Mouse (Mus musculus) left cerebral cortex, adult 11 months (tissue): Measurements from ENCODE around the gene Spata18.

Experiments used
- DNase-seq: peaks from one replicate; pipeline ENCODE4 v3.0.0; 2022; ENCODE audit warnings: low spot score

Gene Spata18

DNA sequence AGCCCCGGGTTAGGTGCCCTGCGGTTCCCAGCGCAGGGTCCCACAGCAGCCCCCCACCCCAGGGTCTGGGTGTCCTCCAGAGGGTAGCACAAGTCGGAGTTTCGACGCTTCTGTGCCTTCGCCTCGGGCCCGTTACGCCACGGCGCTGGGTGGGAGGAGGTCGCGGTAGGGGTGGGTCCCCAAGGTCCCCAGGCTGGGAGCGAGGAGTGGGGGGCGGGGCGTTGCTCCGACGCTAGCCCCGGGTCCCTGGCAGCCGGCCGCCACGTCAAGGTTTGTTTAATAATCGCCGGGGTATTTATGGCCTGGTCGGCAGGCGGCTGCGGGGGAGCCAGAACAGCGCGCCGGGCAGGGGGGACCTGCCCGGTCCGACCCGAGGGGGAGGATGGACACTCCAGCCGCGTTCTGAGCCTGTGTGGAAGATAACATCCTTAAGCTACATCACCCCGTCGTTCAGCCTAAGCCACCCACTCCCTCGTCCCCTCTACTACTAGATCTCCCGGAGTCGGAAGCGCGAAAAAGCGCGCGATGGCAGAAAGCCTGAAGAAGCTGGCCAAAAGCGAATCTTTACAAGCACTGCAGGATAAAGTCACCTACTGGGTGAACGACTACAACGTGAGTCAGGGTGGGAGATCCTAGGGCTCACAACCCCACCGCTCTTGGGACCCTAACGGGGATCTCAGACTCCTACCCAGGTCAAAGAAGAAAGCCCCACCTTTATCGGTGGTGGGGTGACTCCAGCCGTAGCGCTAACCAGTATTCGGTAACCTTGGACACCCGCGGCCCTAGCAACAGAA, at the start of gene Spata18:
Spata18 (plus strand) TSS at position 319 of the 794 bp plus-strand sequence.
- DNase-seq: no peak

- no peak for DNase-seq
Measured at GRCm38 (mm10) chr5:73602865-73603264, 48.3 kb upstream of the Spata18 start.

DNA sequence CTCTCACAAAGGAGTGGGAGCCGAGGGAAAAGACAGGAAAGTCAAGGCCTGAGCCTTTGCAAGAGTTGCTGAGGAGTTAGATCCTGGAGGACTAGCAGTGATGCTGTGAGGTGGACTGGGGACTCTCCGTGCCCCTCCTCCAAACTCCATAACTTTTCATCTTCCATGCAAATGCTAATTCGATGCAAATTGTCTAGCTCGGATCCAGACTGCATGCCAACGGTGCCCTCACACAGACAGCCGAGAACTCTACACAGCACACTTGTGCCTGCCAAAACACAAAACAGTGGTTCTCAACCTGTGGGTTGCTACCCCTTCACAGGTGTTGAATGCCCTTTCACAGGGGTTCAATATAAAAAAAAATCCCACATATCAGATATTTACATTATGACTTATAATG, 46.6 kb upstream of the Spata18 start:
- no peak for DNase-seq

DNA sequence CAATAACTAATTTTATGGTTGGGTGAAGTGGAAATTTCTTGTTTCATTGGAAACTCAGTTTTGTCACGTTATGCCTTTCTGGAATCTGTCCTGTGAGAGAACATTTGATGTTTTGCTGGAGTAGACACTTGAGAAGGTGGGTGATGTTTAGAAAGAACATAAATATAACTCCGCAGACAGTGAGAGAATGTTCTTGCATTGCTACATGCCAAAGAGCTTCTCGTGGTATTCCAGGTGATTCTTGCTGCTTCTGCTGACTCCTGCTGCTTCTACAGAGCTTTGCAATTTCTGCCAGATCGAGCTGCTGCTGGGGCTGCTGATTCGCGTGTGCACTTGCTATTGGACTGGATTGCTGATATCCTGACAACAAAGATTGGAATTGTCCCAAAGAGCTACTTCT, 46.2 kb upstream of the Spata18 start:
- DNase-seq: no peak

- no peak for DNase-seq
Measured at GRCm38 (mm10) chr5:73611071-73611470, 40.1 kb upstream of the Spata18 start.

GRCm38 (mm10) chr5:73613296-73613695, 37.9 kb upstream of the Spata18 start:
- no peak for DNase-seq

- no peak for DNase-seq
Measured at GRCm38 (mm10) chr5:73615211-73615610, 36.0 kb upstream of the Spata18 start.

DNA sequence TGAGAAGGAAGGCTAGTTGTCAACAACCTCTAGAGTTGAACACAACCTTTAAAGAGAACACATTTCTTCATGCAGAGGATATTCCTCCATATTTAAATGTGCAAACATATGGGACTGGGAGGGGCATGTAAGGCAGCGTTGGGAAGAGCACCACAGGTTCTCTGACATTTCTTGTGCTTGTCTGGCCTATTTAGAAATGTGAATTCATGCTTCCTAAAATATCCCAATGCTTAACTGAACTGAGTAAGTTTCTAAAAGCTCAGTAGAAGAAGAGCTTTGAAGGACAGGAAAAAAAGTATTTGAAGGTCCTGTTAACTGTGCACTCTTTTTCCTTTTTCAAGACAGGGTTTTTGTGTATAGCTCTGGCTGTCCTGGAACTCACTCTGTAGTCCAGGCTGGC, 32.2 kb upstream of the Spata18 start:
- DNase-seq: no peak

- DNase-seq: no peak
Measured at GRCm38 (mm10) chr5:73625505-73625904, 25.7 kb upstream of the Spata18 start.

DNA sequence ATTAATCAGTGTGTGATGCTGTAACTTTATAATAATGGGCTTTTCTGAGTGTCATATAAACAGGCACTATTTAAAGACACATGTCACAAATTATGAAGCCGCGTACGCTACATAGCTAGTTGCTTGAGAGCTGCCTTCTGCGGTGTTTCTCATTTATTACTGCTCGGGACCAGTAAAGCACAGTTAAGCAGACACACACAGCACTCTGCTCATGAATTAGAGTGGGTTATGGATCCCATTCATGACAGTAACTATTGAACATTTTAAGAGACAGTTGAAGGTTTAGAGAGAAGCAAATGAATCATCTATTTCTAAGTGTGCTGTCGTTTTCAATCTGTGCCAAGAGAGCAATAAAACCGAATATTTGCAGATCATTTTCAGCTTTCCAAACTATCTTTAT, 24.3 kb upstream of the Spata18 start:
- DNase-seq: no peak

DNA sequence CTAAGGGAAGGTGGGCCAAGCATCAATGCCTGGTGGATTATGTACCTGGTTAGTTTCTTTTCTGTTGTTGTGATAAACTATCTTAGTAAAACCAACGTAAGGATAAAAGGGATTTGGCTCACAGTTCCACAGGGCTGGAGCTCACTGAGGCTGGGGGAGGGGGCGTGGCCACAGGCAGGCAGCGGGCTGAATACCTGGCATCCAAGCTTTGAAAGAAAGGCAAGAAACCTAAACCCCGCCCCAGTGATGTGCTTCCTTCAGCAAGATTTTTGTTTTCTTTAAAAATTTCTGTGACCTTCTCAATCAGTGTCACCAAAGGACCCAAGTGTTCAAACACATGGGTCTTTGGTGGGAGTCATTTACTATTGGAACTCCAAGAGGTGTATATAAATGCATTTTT, 23.6 kb upstream of the Spata18 start:
- no peak for DNase-seq

GRCm38 (mm10) chr5:73627991-73628390, 23.2 kb upstream of the Spata18 start:
- no peak for DNase-seq

DNA sequence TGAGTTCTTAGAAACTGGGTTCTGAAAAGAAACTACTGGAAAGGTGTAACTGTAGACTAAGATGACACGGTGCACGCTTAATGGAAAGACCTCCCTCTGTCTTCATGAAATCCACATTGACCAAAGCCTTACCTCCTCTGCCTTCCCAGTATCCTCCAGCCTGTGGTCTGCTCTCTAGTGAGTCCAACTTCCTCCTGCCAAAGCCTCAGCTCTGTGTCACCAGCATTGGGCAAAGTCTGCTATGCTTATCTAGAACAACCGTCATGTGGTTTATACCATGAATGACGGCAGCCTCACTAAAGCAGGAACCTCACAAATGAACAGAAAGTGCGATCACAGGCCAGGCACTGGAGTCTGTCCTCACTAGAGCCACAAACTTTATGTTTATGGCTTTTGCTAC, 21.0 kb upstream of the Spata18 start:
- no peak for DNase-seq

DNA sequence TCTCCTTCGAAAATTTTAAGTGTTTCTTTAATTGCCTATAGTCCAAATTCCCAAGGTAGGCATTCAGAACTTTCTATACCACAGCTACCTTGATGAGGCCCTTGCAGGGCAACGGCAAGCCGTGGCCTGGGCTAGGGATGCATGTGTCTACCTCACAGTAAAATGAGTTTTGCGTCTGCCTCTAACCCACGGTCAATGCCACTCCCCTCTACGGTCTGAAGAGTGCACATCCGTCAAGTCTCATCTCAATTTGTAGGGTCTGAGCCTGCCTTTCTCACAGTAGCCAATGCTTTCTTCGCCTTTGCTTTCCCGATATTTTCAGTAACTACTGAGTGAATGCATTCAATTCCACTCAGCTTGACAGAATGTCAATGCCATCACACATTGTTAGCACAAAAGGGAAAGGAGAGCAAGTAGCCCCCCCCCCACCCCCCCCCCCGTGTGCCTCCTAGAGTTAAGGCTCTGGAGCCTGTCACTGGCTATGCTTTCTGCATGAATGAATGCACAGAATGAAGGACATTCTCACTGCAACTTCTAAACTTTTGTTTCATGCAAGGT, 20.1 kb upstream of the Spata18 start:
- DNase-seq: no peak

DNA sequence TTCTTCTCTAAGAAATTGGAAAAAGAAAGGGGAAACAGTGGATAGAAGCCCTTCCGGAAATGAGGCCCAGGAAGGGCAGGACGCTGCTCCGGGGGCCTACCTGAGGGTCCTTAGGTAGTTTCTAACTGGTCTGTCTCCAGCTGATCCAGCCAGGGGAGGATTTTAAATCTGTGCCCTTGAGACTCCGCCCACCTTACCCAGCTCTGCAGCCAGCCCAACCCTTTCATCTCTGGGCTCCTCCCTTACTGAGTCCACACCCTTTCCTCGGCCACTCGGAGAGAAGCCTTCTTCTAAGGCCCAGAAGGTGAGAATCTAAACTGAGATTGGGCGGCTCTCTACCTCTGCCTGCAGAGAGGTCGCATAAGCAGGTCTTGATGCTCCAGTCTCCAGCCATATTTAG, 18.9 kb upstream of the Spata18 start, which contains the start of gene Lrrc66:
Lrrc66 (minus strand) TSS at position 236 of the 400 bp plus-strand sequence.
- no peak for DNase-seq

DNA sequence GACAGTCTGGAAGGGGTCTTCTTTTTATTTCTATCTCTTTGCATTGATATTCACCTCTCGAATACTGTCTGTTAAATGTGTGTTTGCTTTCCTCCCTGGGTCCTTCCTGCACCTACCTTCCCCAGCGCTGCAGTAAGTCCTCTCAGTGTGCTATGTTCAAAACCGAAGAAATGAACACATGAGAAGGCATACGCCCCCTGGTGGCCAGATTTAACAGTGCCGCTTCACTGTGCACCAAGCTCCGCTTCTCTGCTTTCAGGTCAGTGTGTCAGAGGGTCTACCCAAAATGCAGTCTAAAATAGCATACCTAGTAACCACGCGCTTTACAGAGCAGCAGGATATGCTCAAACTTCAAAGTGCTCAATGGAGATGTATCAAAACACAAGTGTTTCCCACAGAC, 18.0 kb upstream of the Spata18 start:
- DNase-seq: peak; percentile 63

DNA sequence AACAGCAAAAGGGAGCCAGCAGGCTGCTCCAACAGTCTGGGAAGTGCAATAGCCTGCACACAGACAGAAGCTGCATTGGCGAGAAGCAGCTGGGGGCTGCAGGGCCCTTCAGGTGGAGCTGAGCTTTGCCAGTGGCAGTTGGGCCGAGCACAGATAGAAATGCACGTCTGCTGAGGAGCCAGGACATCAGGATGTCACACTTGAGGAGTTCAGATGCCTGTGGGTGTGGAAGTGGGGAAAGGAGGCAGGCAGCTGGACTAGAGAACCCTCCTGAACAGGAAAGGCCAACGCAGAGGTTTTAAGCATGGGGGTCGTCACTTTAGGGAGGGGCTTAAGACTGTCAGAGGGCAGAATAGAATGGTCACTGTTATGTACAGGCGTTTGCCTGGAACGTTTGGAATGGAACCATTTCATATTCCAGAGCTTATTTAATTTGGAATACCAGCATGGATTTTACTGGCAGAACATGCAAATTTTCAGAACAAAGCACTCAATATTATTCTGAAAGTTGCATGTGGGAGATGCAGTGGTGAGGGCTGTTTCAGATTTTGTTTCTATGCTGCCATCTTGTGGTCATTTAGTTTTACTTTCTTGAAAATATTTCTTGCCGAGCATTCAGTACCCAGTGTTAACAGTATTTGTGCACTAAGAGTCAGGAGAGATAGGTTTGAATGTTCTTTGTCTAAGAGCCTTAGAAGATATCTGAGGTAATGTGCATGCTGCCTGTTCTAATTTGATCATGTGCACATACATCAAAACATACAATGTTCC, 13.7 kb upstream of the Spata18 start:
- DNase-seq: no peak

- DNase-seq: no peak
Measured at GRCm38 (mm10) chr5:73641058-73641457, 10.1 kb upstream of the Spata18 start.

- no peak for DNase-seq
Measured at GRCm38 (mm10) chr5:73642091-73642490, 9.1 kb upstream of the Spata18 start.

GRCm38 (mm10) chr5:73647261-73647900, 3.8 kb upstream of the Spata18 start, which contains the start of gene Sgcb:
TSS of gene Sgcb (minus strand) at chr5:73647790.
- DNase-seq: peak; percentile 79

GRCm38 (mm10) chr5:73650365-73650964, 714 bp upstream of the Spata18 start:
- DNase-seq: no peak

- no peak for DNase-seq
Measured at GRCm38 (mm10) chr5:73651855-73652201, 649 bp downstream of the Spata18 start.
